Mouse (Mus musculus) spleen, postnatal 14 days (tissue): ENCODE results near the gene Tsen54.
"Not testable (repeated sequence)": the region's sequence is repeated elsewhere in the genome, so short reads cannot be mapped to it uniquely, and the experiment has no call there.

ENCODE experiments used
- DNase-seq, 2 experiments: peaks; one replicate each; pipeline ENCODE4 v3.0.0; 2021 to 2022; ENCODE audit warnings: low spot score in 2 of 2

Tsen54 gene

GRCm38 (mm10) chr11:115829036-115829435, 14.5 kb downstream of the Tsen54 start:
- no peak for DNase-seq

- no peak for DNase-seq
These were observed 16.2 kb downstream of the Tsen54 start for GRCm38 (mm10) chr11:115830550-115831325.

GRCm38 (mm10) chr11:115831518-115831917, 17.0 kb downstream of the Tsen54 start:
- no peak for DNase-seq

- no peak for DNase-seq
These were observed 17.5 kb downstream of the Tsen54 start for GRCm38 (mm10) chr11:115832064-115832463.

- no peak for DNase-seq
These were observed 18.0 kb downstream of the Tsen54 start for GRCm38 (mm10) chr11:115832523-115832922.

- no peak for DNase-seq
These were observed 18.5 kb downstream of the Tsen54 start for GRCm38 (mm10) chr11:115833021-115833513.

GRCm38 (mm10) chr11:115834033-115834432, 19.5 kb downstream of the Tsen54 start:
- no peak for DNase-seq

GRCm38 (mm10) chr11:115836656-115837395, 22.3 kb downstream of the Tsen54 start:
- no peak for DNase-seq

- no peak for DNase-seq
These were observed 23.3 kb downstream of the Tsen54 start for GRCm38 (mm10) chr11:115837606-115838345.

GRCm38 (mm10) chr11:115838895-115839311, 24.4 kb downstream of the Tsen54 start:
- no peak for DNase-seq

- DNase-seq = no peak
These were observed 25.2 kb downstream of the Tsen54 start for GRCm38 (mm10) chr11:115839732-115840131.

- DNase-seq = no peak
These were observed 26.5 kb downstream of the Tsen54 start for GRCm38 (mm10) chr11:115841044-115841443.

- no peak for DNase-seq
These were observed 27.5 kb downstream of the Tsen54 start for GRCm38 (mm10) chr11:115841961-115842550.

- no peak for DNase-seq
These were observed 28.8 kb downstream of the Tsen54 start for GRCm38 (mm10) chr11:115843141-115843890.

GRCm38 (mm10) chr11:115843891-115844239, 29.3 kb downstream of the Tsen54 start:
- no peak for DNase-seq

GRCm38 (mm10) chr11:115844240-115844639, 29.7 kb downstream of the Tsen54 start:
- DNase-seq = no peak

GRCm38 (mm10) chr11:115845819-115846218, 31.3 kb downstream of the Tsen54 start:
- no peak for DNase-seq

- DNase-seq = no peak
These were observed 40.1 kb downstream of the Tsen54 start for GRCm38 (mm10) chr11:115854674-115855073.

GRCm38 (mm10) chr11:115857146-115857545, 42.6 kb downstream of the Tsen54 start:
- DNase-seq = not testable (repeated sequence)

- no peak for DNase-seq
These were observed 43.4 kb downstream of the Tsen54 start for GRCm38 (mm10) chr11:115857936-115858335.

- DNase-seq = no peak
These were observed 43.8 kb downstream of the Tsen54 start, which contains the start of gene Myo15b for GRCm38 (mm10) chr11:115858354-115858753. Gene Myo15b, plus strand, starts transcription at chr11:115858406.
